Comparison of ENCODE assay signal across 32 mouse cellular contexts in genomic region chr16:27296929-27297328, GRCm38 (mm10). TPM values are rescaled to one million over a fixed set of nuclear protein-coding genes. Genes with fewer than 3 reads are reported as not detected.
"Had no signal": no experiment of that assay in that cellular context is flagged by ENCODE, and none has a peak within 500 bp of the region (broad histone marks: within the 10 kb centered on the region; RNA-seq: fewer than 3 reads in every experiment).

No protein-coding gene starts in this region.

- H3K9ac ChIP-seq: embryonic facial prominence, embryonic 12.5 days; embryonic facial prominence, embryonic 13.5 days; embryonic facial prominence, embryonic 15.5 days; forebrain, embryonic 13.5 days; forebrain, embryonic 15.5 days; forebrain, postnatal 0 days had no signal

- H3K9me3 ChIP-seq: embryonic facial prominence, embryonic 10.5 days; embryonic facial prominence, embryonic 12.5 days; embryonic facial prominence, embryonic 13.5 days; embryonic facial prominence, embryonic 15.5 days; forebrain, embryonic 10.5 days; forebrain, embryonic 13.5 days; forebrain, embryonic 15.5 days had no signal

- ATAC-seq: forebrain, embryonic 13.5 days; forebrain, embryonic 14.5 days; forebrain, embryonic 15.5 days; forebrain, embryonic 16.5 days; forebrain, postnatal 0 days had no signal

- H3K27ac ChIP-seq: embryonic facial prominence, embryonic 10.5 days; embryonic facial prominence, embryonic 12.5 days; embryonic facial prominence, embryonic 13.5 days; embryonic facial prominence, embryonic 15.5 days; forebrain, embryonic 10.5 days; forebrain, embryonic 13.5 days; forebrain, embryonic 15.5 days; gastrocnemius, adult 2 months; heart, adult 2 months had no signal

- H3K4me3 ChIP-seq: embryonic facial prominence, embryonic 10.5 days; embryonic facial prominence, embryonic 12.5 days; embryonic facial prominence, embryonic 13.5 days; embryonic facial prominence, embryonic 15.5 days; erythroblast, embryonic 14.5 days; forebrain, embryonic 10.5 days; forebrain, embryonic 13.5 days; forebrain, embryonic 15.5 days; gastrocnemius, adult 2 months; heart, adult 2 months had no signal

- H3K27me3 ChIP-seq: embryonic facial prominence, embryonic 12.5 days; embryonic facial prominence, embryonic 13.5 days; embryonic facial prominence, embryonic 15.5 days; forebrain, embryonic 13.5 days; forebrain, embryonic 15.5 days had no signal

- H3K4me1 ChIP-seq: embryonic facial prominence, embryonic 10.5 days; embryonic facial prominence, embryonic 12.5 days; embryonic facial prominence, embryonic 13.5 days; embryonic facial prominence, embryonic 15.5 days; forebrain, embryonic 10.5 days; forebrain, embryonic 13.5 days; forebrain, embryonic 15.5 days had no signal

- H3K36me3 ChIP-seq: embryonic facial prominence, embryonic 10.5 days; embryonic facial prominence, embryonic 12.5 days; embryonic facial prominence, embryonic 13.5 days; embryonic facial prominence, embryonic 15.5 days; forebrain, embryonic 10.5 days; forebrain, embryonic 15.5 days had no signal

- H3K4me2 ChIP-seq: embryonic facial prominence, embryonic 12.5 days; embryonic facial prominence, embryonic 13.5 days; embryonic facial prominence, embryonic 15.5 days; forebrain, embryonic 13.5 days; forebrain, embryonic 15.5 days had no signal

- DNase-seq: cerebellum, adult 2 months; cerebellum, adult 8-10 months; cerebellum, adult 9-10 months; cerebellum, adult 9-11 months; cerebellum, postnatal 10 days; cerebellum, postnatal 14 days; cerebellum, postnatal 25 days; cerebellum, postnatal 36 days; embryo, embryonic 11 days; forebrain, postnatal 0 days; gastrocnemius, adult 2 months; gastrocnemius, postnatal 10 days; gastrocnemius, postnatal 14 days; gastrocnemius, postnatal 25 days; gastrocnemius, postnatal 36 days; heart, adult 11 months; heart, adult 18-20 months; heart, adult 2 months had no signal

RNA-seq across cellular contexts. Expression of gene Ostn, which starts 10.4 kb away (rescaled TPM):
- total RNA-seq: common myeloid progenitor, adult 5-6 weeks; forebrain, postnatal 0 days; heart, adult 18-20 months; heart, adult 2 months had no signal
- polyA plus RNA-seq: embryonic facial prominence, embryonic 10.5 days; embryonic facial prominence, embryonic 11.5 days; erythroblast, embryonic 14.5 days; forebrain, embryonic 10.5 days; forebrain, embryonic 11.5 days; forebrain, embryonic 13.5 days; forebrain, embryonic 14.5 days; forebrain, embryonic 15.5 days; forebrain, embryonic 16.5 days; forebrain, postnatal 0 days; gonadal fat pad, adult 2 months had no signal
